Mouse (Mus musculus) thymus, adult 2 months (tissue): Measurements from ENCODE around the gene Mfsd8. TPM values are rescaled to one million over a fixed set of nuclear protein-coding genes. Genes with fewer than 3 reads are reported as not detected.

Source experiments
- DNase-seq: peaks from one replicate; pipeline ENCODE4 v3.0.0; 2021
- H3K27ac ChIP-seq: fragments of 200-500 bp; 2 replicates; pipeline ENCODE4 v1.5.1; 2012; ENCODE audit warnings: low read length, control low read depth; ENCODE audit not compliant: control insufficient read depth, insufficient read depth
- H3K27me3 ChIP-seq: fragments of 200-500 bp; 2 replicates; pipeline ENCODE4 v1.6.1; 2012; ENCODE audit warnings: mild to moderate bottlenecking, low read length, moderate library complexity, mixed read lengths; ENCODE audit not compliant: control insufficient read depth, insufficient read depth
- H3K36me3 ChIP-seq: fragments of 200-500 bp; 2 replicates; pipeline ENCODE4 v1.6.1; 2012; ENCODE audit warnings: mild to moderate bottlenecking, low read length, moderate library complexity; ENCODE audit not compliant: control insufficient read depth, insufficient read depth
- H3K4me1 ChIP-seq: fragments of 200-500 bp; replicated peaks from 2 replicates; pipeline ENCODE4 v1.6.1; 2012; ENCODE audit warnings: low read length; ENCODE audit not compliant: control insufficient read depth, insufficient read depth
- H3K4me3 ChIP-seq: fragments of 200-500 bp; 2 replicates; pipeline ENCODE4 v1.5.1; 2012; ENCODE audit warnings: mild to moderate bottlenecking, low read length, control low read depth, moderate library complexity; ENCODE audit not compliant: control insufficient read depth, insufficient read depth
- CTCF ChIP-seq: fragments of 200-500 bp; IDR thresholded peaks from 2 replicates; pipeline ENCODE4 v1.5.1; 2012; ENCODE audit warnings: mild to moderate bottlenecking, control low read depth, low read length, moderate library complexity, borderline replicate concordance; ENCODE audit not compliant: control insufficient read depth, poor library complexity, insufficient read depth; ENCODE audit errors: extremely low read depth
- POLR2A ChIP-seq: fragments of 200-500 bp; IDR thresholded peaks from 2 replicates; pipeline ENCODE4 v1.6.1; 2012; ENCODE audit warnings: mild to moderate bottlenecking, low read length, control low read depth, moderate library complexity; ENCODE audit not compliant: control insufficient read depth, poor library complexity, insufficient read depth; ENCODE audit errors: extremely low read depth
- WGBS: fragments of 180-500 bp; shearing (Covaris S2); methylation state at CpG from one replicate; pipeline ENCODE4 v1.1.7; 2018; 5-methylcytosine and 5-hydroxymethylcytosine counted together
- polyA plus RNA-seq: library from polyadenylated mRNA; depleted of rRNA; stranded (reverse); fragments of >200 nt; gene quantifications from 2 replicates; pipeline ENCODE4 v1.2.3, GENCODE M21; 2012; rRNA removed

Mfsd8 gene
- polyA plus RNA-seq, 1 experiment, result 7.5 TPM

GRCm38 (mm10) chr3:40798500-40798899, 48.2 kb downstream of the Mfsd8 start:
- H3K4me3 ChIP-seq, result no peak overlapping the region
- TF ChIP-seq POLR2A, result no peak
- TF ChIP-seq CTCF, result no peak

GRCm38 (mm10) chr3:40798054-40798453, 48.6 kb downstream of the Mfsd8 start:
- peaks cover 3% of the 10 kb centered on the region for H3K4me1 ChIP-seq
- H3K36me3 ChIP-seq, result no peaks in the 10 kb centered on the region
- H3K4me3 ChIP-seq, result no peak overlapping the region
- TF ChIP-seq CTCF (no peak), POLR2A (no peak)
- no peak for DNase-seq
- WGBS, result 91% methylated on average over 1 of the region's 1 CpGs
- H3K27me3 ChIP-seq, result no peaks in the 10 kb centered on the region
- H3K27ac ChIP-seq, result no peak overlapping the region

More at GRCm38 (mm10) chr3:40798500-40798899, 48.2 kb downstream of the Mfsd8 start:
- DNase-seq, result peak; percentile 66
- 69% methylated on average over 7 of the region's 7 CpGs for WGBS
- no peaks in the 10 kb centered on the region for H3K36me3 ChIP-seq
- H3K27ac ChIP-seq, result no peak overlapping the region
- no peaks in the 10 kb centered on the region for H3K27me3 ChIP-seq
- H3K4me1 ChIP-seq, result peaks cover 3% of the 10 kb centered on the region

- no peak overlapping the region for H3K4me3 ChIP-seq
- H3K36me3 ChIP-seq, result peaks cover 9% of the 10 kb centered on the region; the same call in 1 of the 2 replicates
- H3K27me3 ChIP-seq, result no peaks in the 10 kb centered on the region
- DNase-seq, result no peak
- H3K27ac ChIP-seq, result no peak overlapping the region
- 100% methylated on average over 2 of the region's 2 CpGs for WGBS
- no peak for TF ChIP-seq CTCF
- no peak for TF ChIP-seq POLR2A
- H3K4me1 ChIP-seq, result no peaks in the 10 kb centered on the region
These were observed 52.9 kb downstream of the Mfsd8 start for GRCm38 (mm10) chr3:40793783-40794182.

Other genes starting within 250 kb of the Mfsd8 start
- gene Slc25a31, start 138.0 kb downstream of the Mfsd8 start, polyA plus RNA-seq, result 0.10 and 0.16 TPM in 2 replicates
- gene Hspa4l, start 102.4 kb downstream of the Mfsd8 start, polyA plus RNA-seq, result 23.5 and 27.8 TPM in 2 replicates
- gene Plk4, start 46.9 kb downstream of the Mfsd8 start, polyA plus RNA-seq, result 15.8 and 19.5 TPM in 2 replicates
- 4.8 and 6.4 TPM in 2 replicates for gene Abhd18, start 84 bp upstream of the Mfsd8 start, polyA plus RNA-seq
- 0.04 TPM in 1 of 2 replicates, not detected in the other for gene 1700034I23Rik, start 55.7 kb upstream of the Mfsd8 start, polyA plus RNA-seq
- gene Larp1b, start 102.9 kb upstream of the Mfsd8 start, polyA plus RNA-seq, result 4.8 and 5.0 TPM in 2 replicates
- 11.2 and 12.6 TPM in 2 replicates for gene Pgrmc2, start 236.2 kb upstream of the Mfsd8 start, polyA plus RNA-seq